Mouse (Mus musculus): ENCODE measurements around the gene Prkcg.
"Not testable (repeated sequence)": the region's sequence is repeated elsewhere in the genome, so short reads cannot be mapped to it uniquely, and the experiment has no call there.

The Prkcg gene

GRCm38 (mm10) chr7:3291197-3291596 lies 2.2 kb downstream of the Prkcg start:
- no peak for DNase-seq

GRCm38 (mm10) chr7:3291764-3292163 lies 2.8 kb downstream of the Prkcg start:
- DNase-seq = no peak

DNA sequence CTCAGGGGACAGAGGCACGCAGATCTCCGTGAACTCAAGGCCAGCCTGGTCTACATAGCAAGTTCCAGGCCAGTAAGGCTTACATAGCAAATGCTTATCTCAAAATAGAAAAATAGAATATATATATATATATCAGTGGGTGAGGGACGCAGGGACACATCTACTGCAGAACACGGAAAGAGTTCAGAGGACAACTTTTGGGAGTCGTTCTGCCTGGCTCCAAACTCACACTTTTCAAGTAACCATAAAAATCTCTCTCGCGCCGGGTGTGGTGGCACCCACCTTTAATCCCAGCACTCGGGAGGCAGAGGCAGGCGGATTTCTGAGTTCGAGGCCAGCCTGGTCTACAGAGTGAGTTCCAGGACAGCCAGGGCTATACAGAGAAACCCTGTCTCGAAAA lies 3.3 kb downstream of the Prkcg start:
- not testable (repeated sequence) for DNase-seq

DNA sequence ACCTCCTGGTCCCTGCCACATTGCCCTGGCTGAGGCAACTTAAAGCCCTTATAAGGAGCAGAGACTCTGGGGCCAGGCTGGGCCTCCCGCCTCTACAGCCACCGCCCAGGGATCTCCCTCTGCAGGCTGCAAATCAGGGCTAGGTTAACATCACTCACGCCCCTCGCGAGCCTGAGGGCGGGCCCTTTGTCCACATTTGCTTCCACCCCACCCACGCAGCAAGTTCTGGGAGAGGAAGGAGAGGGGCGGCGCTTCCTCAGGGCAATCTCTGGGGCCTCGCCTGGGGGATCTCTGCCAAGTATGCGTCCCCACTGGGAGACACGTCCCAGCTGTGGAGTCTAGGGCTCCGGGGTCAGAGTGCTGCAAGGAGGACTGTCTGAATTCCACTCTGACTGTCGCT lies 3.8 kb downstream of the Prkcg start:
- peak; percentile 65 to 67 for DNase-seq

DNA sequence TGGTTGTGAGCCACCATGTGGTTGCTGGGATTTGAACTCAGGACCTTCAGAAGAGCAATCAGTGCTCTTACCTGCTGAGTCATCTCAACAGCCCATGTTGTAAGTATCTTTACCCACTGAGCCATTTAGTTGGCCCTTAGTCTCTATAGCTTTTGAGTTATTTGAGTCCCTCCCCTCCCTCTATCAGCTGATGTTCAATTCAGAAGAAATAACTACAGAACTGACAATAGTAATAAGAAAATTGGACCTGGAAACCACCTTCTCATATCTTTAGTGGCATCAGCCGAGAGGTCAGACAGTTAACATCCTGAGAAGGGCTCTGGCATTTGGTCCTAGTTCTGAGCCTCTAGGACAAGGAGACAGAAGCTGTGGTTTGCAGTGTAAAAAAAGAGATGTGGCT lies 5.8 kb downstream of the Prkcg start:
- DNase-seq = no peak

GRCm38 (mm10) chr7:3295321-3296110 lies 6.5 kb downstream of the Prkcg start:
- no peak for DNase-seq

GRCm38 (mm10) chr7:3296711-3297110 lies 7.7 kb downstream of the Prkcg start:
- no peak for DNase-seq

GRCm38 (mm10) chr7:3299941-3300617 lies 11.1 kb downstream of the Prkcg start:
- no peak for DNase-seq

- no peak for DNase-seq
Observed at GRCm38 (mm10) chr7:3300891-3301627, 12.1 kb downstream of the Prkcg start.

GRCm38 (mm10) chr7:3301628-3302555 lies 12.9 kb downstream of the Prkcg start:
- no peak for DNase-seq

DNA sequence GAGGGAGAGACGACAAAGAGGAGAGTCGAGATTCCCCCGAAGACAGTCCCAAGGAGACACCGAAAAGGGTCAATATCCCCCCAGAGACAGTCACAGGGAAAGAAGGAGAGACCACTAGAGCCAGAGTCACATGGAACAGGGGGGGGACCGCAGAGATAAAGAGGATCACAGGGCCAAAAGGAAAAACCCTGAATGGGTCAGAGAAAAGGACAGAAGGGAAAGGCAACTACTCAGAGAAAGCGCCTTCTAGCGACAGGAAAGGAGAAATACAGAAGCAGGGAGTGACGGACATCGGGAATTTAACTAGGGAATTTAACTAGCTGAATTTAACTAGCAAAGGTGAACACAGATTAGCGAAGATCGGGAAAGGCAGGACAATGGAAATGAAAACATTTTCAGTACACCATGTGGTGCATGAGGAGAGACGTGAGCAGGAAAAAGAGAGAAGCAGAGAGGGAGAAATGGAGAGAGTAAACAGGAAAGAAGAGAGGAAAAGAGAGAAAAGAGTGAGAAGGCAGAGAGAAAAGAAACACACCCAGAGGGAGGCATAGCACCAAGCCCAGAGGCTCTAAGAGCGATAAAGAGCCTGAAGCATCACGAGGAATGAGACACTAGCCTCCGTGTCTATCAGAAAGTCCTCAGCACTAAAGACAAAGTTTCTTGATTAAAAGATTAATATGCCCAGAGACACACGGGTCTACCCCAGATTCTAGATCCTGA lies 13.7 kb downstream of the Prkcg start:
- DNase-seq = no peak

- peak; percentile 43 to 48 for DNase-seq
Observed at GRCm38 (mm10) chr7:3303276-3303781, 14.3 kb downstream of the Prkcg start.

GRCm38 (mm10) chr7:3303789-3304188 lies 14.8 kb downstream of the Prkcg start:
- no peak for DNase-seq

- DNase-seq = peak; percentile 61 to 66
Observed at GRCm38 (mm10) chr7:3304298-3304697, 15.3 kb downstream of the Prkcg start.

- no peak for DNase-seq
Observed at GRCm38 (mm10) chr7:3306400-3306799, 17.4 kb downstream of the Prkcg start.

DNA sequence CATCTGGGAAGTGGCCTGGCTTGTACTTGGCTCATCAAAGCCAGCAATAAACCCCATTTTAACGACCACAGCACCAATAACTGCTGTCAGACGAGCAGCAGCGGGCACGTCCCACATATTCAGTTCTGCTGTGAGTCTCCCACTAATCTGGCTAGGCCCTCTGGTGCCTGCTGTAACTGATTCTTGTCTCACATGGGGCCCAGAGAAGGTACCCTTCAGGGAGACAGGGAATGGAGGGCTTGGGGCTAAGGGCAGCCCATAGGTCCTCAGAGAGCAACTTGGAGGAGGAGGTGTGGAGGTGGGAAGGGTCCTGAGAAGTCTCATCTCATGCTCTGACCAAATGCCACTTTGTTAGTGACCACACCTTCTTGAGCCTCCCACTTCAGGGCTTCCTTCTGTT lies 19.7 kb downstream of the Prkcg start:
- no peak for DNase-seq

DNA sequence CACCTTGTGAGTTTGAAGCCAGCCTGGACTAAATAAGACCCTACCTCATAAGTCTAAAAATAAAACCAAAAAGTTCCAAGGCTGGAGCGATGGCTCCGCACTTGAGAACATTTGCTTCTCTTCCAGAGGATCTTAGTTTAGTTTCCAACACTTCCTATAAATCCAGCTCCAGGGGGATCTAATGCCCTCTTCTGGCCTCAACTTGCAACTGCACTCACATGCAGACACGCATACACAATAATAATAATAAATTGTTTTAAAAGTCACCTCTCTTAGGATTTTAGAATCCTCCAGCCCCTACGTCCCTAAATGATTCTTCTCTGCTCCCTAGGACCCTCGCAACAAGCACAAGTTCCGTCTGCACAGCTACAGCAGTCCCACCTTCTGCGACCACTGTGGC lies 21.3 kb downstream of the Prkcg start:
- no peak for DNase-seq

- no peak for DNase-seq
Observed at GRCm38 (mm10) chr7:3313571-3313970, 24.6 kb downstream of the Prkcg start.

- DNase-seq = no peak
Observed at GRCm38 (mm10) chr7:3314121-3314520, 25.1 kb downstream of the Prkcg start.

DNA sequence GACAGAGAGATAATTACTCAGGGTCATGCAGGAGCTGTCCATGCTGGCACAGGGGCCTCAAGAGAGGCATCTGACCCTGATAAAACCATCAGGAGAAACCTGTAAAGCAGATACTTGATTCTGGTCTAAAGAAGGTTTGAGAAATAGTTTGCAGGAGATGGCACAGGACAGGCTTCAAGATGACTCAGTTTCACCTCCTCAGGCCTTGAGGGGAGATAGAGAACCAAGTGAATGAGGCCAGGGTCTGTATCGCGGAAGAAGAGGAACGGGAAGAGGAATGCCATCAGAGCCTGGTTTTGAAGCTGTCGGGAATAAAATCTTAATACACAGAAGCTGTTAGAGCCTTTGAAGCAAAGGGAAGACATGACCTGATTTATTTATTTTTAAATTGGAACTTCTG lies 28.7 kb downstream of the Prkcg start:
- DNase-seq = no peak

- DNase-seq = no peak
Observed at GRCm38 (mm10) chr7:3320856-3321255, 31.9 kb downstream of the Prkcg start.

GRCm38 (mm10) chr7:3323826-3324225 lies 34.8 kb downstream of the Prkcg start:
- DNase-seq = no peak
